Mouse (Mus musculus) ovary, postnatal 36 days (tissue): ENCODE results near the gene Cmtm5.

Experiments used
- DNase-seq: peaks from one replicate; pipeline ENCODE4 v3.0.0; 2022; ENCODE audit warnings: low spot score, mixed read lengths

Cmtm5 gene

GRCm38 (mm10) chr14:54935904-54936830 lies at the start of gene Cmtm5:
TSS of gene Cmtm5 (plus strand) at chr14:54936261.
- DNase-seq, result no peak

DNA sequence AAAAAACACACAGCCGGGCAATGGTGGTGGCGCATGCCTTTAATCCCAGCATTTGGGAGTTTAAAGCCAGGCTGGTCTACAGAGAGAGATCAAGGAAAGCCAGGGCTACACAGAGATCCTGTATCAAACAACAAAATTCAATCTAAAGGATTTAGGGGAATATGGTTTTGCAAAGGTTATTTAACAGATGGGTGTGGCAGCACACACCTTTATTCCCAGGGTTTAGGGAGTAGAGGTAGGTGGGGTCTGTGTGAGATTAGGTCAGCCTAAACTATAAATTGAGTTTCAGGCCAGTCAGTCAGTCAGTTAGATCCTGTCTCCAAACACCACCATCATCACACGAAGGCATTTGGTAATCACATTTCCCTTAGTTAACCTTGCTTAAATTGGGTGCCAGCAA lies 43.9 kb upstream of the Cmtm5 start, which contains the start of gene Pabpn1:
Pabpn1 (plus strand) TSS at position 301 of the 400 bp plus-strand sequence.
- no peak for DNase-seq

DNA sequence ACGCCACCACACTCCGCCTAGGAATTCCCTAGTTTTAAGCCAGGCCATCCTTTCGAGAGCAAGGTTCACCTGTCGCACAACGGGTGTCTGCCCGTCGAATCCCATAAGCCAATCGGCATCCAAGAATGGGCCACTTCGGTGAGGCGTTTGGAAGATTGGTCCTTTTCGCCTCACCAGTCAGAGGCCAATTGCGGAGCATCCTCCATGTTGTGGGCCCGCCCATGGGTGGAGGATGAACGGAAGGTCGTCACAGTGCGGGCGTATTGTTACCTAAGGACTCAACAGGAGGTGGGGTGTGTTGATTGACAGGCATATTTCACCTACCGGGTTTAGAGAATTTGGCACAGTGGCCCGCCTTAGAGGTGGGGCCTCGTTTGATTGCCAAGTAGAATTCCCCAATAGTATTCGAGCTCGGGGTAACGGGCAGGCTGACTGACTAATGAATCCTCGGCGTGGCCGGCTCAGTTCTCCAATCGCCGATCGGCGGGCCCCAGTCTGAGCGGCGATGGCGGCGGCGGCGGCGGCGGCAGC lies 42.3 kb upstream of the Cmtm5 start:
- DNase-seq, result peak; percentile 96

GRCm38 (mm10) chr14:54894296-54895151 lies 41.5 kb upstream of the Cmtm5 start:
- peak; percentile 74 for DNase-seq

DNA sequence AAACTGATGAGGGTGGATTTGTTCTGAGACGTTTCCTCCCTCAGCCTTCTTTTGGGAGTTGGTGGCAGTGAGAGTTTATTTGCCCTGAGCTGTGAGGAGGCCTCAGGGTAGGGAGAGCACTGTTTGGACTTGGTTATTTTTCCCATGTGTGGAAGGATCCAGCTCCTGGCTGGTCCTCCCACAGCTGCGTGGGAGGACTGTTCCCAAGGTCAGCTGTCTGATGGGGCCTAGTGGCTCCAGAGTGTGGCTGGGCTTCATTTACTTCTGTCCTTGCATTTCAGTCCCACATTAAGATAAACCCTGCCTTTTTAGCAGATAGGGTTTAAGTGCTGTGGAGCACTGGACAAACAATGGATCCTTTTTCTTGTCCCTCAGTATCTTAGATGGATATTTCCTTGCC lies 38.6 kb upstream of the Cmtm5 start:
- DNase-seq, result peak; percentile 73

DNA sequence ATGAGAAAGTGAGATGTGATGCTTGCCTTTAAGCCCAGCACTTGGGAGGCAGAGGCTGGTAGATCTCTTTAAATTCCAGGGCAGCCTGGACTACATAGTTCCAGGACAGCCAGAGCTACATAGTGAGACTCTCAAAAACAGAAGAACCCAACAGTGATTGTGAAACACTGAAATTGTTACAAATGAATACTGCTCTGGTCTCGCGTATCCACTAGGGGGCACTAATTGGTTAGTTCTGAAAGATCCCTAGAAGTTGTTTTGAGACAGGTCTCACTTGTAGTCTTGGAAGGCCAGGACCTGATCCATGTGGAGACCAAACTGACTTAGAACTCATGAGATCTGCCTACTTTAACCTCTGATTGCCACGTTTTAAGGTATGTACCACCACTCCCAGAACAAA lies 35.7 kb upstream of the Cmtm5 start:
- no peak for DNase-seq

- no peak for DNase-seq
Measured at GRCm38 (mm10) chr14:54903641-54904040, 32.4 kb upstream of the Cmtm5 start.

DNA sequence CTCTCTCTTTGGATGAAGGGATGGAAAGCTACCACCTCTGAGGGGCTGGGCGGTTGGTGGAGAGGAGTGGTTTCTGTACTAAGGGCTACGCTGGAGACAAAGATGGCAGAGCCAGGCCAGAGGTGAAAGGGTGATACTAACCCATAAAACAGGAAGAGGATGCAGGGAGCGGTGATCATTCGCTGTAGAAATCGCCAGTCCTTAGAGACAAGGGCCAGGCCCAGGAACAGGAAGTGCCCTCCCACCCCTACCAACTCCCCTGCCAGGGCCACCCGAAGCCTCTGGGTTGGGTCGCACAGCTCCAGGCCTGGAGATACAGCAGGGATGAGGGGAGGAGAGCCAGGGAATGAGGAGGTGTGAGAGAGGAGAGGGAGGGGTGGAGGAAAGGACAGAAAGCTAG lies 27.4 kb upstream of the Cmtm5 start:
- DNase-seq, result no peak

GRCm38 (mm10) chr14:54912109-54912850 lies 23.8 kb upstream of the Cmtm5 start:
- DNase-seq, result peak; percentile 22

DNA sequence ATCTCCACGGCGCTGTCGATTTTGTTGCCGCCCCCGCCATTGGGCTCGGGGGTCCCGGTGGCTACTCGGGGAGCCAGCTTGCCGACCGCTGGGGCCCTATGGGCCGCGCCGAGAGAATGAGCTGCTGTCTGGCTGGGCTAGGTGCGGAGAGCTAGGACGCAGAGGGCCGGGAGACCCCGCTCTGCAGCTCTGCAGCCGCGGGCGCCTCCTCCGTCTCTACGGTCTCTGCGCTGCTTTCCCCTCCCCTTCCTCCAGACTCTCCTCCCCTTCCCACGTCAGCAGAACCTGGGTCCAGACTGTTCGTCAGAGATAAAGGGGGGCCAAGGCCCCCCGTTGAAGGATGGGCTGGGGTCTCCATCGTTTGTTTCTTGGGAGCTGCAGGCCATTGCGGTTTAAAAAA lies 23.2 kb upstream of the Cmtm5 start, which contains the start of gene Slc22a17:
Slc22a17 (minus strand) TSS at position 247 of the 400 bp plus-strand sequence.
- peak; percentile 75 for DNase-seq

DNA sequence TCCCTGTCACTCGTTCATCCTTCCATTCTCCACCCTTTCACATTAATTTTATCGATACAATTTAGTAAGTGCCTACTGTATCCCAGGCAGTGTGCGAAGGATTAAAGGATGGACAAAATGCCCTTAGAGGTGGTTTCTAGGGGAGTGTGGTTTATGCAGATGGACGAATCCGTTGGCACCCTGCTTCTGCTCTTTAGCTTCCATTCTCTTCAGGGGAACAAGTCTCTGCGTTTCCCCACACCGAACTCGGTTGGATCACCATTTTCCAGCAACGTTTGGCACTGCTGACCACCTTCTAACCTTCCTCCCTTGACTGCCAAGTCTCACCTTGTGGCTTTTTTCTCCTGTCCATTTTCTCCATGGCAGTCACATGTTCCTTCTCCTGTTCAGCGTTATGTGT lies 22.7 kb upstream of the Cmtm5 start:
- no peak for DNase-seq

DNA sequence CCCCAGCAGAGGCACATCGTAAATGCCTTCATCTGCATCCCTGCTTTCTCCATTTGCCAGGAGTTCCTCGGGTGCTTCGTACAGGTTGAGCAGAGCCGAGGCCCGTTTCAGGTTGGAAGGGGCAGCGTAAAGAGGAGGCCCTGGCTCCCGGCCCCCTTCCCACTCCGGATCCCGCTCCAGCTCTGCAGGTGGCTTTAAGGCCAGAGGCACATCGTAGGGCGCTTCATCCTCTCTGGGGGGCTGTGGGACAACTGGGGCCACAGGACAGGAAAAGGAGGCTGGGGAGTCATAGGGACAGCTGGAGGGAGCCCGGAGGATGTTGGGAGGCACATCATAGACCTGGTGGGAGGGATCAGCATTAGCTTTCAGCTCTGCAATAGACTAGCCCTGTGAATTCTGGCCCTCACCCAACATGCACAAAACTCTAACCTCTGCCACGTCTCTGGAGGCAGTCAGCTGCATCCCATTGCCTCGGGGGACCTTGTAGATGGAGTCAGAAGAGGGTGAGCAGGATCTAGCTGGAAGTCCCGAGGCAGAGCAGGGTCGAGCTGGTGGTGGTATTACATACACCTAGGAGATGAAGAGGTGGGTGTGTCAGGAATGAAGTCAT lies 15.9 kb upstream of the Cmtm5 start:
- DNase-seq, result no peak

DNA sequence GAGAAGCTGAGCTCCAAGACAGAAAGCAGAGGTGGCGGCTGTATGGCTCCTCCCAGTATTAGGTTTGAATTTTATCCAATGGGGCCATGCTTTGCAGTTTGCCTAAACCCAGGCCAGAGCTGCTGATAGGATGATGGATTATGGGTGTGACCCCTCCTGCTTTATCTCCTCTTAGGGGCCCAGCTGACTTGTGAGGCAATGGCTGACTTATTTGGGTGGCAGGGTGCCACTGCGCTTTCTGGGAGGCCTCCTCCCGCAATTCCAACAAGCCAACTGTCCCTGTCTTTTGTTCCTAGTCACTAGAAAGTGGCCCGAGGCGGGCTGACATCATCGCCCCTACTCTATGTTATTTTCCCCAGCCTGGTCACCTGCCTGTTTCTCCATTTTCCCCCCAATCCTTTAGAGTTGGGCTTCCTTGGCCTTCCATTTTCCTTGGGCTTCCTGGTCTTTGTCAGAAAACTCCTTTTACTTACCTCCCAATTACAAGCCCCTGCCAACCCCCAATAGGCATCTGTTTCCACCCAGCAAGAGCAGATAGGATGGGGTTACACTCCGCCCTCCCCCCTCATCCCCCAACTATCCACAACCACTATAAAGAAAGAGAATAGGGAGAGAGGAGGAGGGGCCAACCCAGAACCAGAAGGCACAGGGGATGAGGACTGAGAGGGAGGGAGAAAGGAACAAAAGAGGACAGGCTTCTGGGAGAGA lies 11.3 kb upstream of the Cmtm5 start:
- DNase-seq, result peak; percentile 33

GRCm38 (mm10) chr14:54925349-54926342 lies 10.4 kb upstream of the Cmtm5 start, which contains the start of gene Efs:
TSS of gene Efs (minus strand) at chr14:54926126.
- DNase-seq, result peak; percentile 65

- DNase-seq, result peak; percentile 66
Measured at GRCm38 (mm10) chr14:54926401-54927158, 9.5 kb upstream of the Cmtm5 start.

DNA sequence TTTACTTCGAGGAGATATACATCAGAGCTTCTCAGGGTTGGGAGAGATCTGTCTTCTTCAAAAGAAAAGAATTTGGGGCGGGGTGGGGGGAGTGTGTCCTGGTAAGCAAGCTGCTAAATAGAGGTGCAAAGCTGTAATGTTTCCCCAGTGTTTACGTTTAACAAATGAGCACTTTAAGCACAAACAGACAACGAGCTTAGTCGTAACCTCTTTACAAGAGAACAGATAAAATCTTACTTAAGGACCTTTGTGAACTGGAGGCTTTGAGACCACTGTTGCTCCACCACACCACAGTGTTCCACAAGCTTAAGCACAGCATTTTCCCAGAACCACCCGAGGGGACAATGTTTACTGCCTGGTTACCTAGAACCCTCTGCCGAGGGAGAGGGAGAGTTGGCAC lies 8.8 kb upstream of the Cmtm5 start:
- no peak for DNase-seq

DNA sequence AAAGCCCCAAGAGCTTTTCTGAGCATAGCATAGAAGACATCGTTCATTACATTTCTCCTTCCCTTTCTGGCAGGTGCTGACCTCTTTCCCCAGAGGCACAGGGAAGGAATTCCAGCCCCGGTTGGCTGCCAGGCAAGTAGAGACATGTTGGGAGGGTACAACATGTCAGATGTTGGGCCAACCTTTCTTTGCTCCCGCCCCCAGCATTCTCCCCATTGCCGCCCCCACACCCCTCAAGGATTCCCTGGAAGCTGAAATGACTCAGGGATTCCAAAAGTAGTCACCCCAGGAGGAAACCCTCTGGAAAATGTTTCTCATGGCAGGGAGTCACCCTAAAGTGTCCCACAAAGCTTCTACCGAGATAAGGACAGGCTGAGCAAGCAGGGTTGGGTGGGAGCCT lies 6.3 kb upstream of the Cmtm5 start:
- no peak for DNase-seq

DNA sequence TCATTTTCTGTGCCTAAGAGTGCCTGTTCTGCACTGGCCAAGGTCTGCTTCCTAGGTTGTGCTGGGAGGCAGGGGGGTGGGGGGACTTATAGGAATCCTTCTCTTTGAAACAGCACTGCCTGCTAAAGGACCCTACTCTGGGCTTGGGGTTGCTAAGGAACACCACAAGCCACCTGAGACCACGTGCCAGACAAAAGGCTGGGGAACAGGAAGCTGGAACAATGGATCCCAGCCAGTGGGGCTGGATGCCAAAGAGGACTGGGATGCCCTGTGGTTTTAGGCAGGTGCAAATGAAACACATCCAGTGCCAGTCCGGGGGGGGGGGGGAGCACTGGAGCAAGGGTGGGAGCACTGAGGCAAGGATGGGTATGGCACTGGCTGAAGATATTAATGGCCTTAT lies 5.6 kb upstream of the Cmtm5 start:
- DNase-seq, result no peak
